Mouse (Mus musculus) midbrain, embryonic 15.5 days (tissue): ENCODE measurements at regions not wholly inside any gene's neighbourhood (a gene's known extent, or its start where the extent isn't known, plus 50 kb on each side); places are given as distances from the start of the nearest gene placed in this dataset.

Experiments
- ATAC-seq: fragments of 200-750 bp; cut with Nextera tagmentation; replicated peaks from 2 replicates; pipeline ENCODE4 v1.8.0; 2017; ENCODE audit warnings: moderate TSS enrichment
- H3K27ac ChIP-seq: fragments of 300-500 bp; sonication (generic); 2 replicates; pipeline ENCODE4 v1.5.1; 2015; ENCODE audit warnings: mild to moderate bottlenecking, inconsistent platforms
- H3K27me3 ChIP-seq: fragments of 300-500 bp; sonication (generic); replicated peaks from 2 replicates; pipeline ENCODE4 v1.6.1; 2015; ENCODE audit warnings: inconsistent platforms
- H3K36me3 ChIP-seq: fragments of 300-500 bp; sonication (generic); replicated peaks from 2 replicates; pipeline ENCODE4 v1.6.1; 2015; ENCODE audit warnings: inconsistent platforms
- H3K4me1 ChIP-seq: fragments of 300-500 bp; sonication (generic); 2 replicates; pipeline ENCODE4 v1.6.1; 2015; ENCODE audit warnings: inconsistent platforms
- H3K4me2 ChIP-seq: fragments of 300-500 bp; sonication (generic); 2 replicates; pipeline ENCODE4 v1.6.1; 2015; ENCODE audit warnings: inconsistent platforms, mild to moderate bottlenecking, moderate library complexity
- H3K4me3 ChIP-seq: fragments of 300-500 bp; sonication (generic); 2 replicates; pipeline ENCODE4 v1.5.1; 2015; ENCODE audit warnings: mild to moderate bottlenecking, inconsistent platforms
- H3K9ac ChIP-seq: fragments of 300-500 bp; sonication (generic); 2 replicates; pipeline ENCODE4 v1.6.1; 2015; ENCODE audit warnings: mild to moderate bottlenecking, inconsistent platforms
- H3K9me3 ChIP-seq: fragments of 300-500 bp; sonication (generic); 2 replicates; pipeline ENCODE4 v1.6.1; 2016; ENCODE audit warnings: inconsistent platforms
- WGBS: fragments of 180-500 bp; shearing (Covaris S2); methylation state at CpG from one replicate; pipeline ENCODE4 v1.1.7; 2015; ENCODE audit warnings: mixed read lengths; 5-methylcytosine and 5-hydroxymethylcytosine counted together

DNA sequence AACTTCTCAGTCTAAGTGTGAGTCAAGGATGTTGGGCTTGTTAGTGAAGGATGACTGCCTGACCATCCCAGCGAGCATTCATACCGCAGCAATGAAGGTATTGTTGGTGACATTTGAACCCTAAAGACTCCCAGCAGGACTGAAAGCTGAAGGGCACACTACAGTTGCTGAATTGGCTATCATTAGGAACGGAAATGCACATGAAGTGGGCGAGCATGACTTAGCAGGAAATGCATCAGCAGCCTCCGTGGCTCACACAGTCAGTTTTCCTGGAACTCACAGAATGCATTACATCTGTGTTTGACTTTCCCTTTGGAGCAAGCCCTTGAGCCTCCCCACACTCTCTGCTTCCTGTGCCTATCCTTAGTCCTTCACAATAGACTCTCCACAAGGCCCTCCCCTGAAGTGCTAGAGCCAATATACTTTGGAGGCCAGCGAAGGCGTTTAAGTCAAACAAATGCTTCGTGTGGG lies 63.9 kb downstream of the Tmco5 start:
- H3K4me3 ChIP-seq = no peak overlapping the region
- H3K27ac ChIP-seq = no peak overlapping the region
- no peaks in the 10 kb centered on the region for H3K9me3 ChIP-seq
- no peaks in the 10 kb centered on the region for H3K27me3 ChIP-seq
- ATAC-seq = no peak
- H3K4me1 ChIP-seq = no peaks in the 10 kb centered on the region
- 60% methylated on average over 8 of the region's 8 CpGs for WGBS
- H3K4me2 ChIP-seq = no peak overlapping the region
- H3K9ac ChIP-seq = no peak overlapping the region
- H3K36me3 ChIP-seq = no peaks in the 10 kb centered on the region

DNA sequence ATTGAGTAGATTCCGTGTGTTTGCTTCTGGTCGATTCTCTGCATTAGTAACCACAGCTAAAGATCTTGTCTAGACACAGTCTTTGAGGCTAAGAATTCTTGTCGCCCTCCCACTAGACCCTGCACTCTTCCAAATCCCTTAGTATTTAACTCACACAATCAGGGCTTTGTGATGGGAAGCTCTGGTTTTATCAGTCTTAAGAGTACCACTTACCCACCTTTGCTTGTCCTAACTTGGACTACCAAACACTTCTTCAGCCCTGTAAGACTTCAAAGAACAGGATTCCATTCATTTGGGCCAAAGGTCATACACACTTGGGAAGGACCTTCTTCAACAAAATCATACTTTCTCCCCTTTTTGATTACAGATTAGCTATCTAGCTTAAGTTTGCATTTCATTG lies 70.0 kb downstream of the Tmco5 start:
- ATAC-seq = no peak

DNA sequence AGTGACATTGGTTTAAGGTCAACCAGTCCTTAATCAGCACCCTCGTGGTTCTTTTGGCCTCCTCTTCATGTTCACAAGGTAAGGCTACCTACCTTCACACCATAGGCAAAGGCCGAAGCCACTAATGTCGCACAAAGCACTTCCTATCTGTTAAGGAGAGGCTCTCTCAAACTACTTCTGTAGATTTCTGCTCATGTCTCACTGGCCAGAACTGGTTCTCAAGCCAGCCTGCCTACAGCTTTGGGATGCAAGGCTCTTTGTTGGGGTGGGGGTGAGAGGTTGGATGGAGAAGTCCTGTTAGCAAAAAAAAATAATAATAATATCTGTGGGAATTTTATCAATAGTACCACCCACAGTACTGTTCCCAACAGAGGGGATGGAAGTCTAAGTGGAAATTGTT lies 71.2 kb downstream of the Tmco5 start:
- H3K9me3 ChIP-seq = no peaks in the 10 kb centered on the region
- no peaks in the 10 kb centered on the region for H3K36me3 ChIP-seq
- no peak overlapping the region for H3K27ac ChIP-seq
- H3K9ac ChIP-seq = no peak overlapping the region
- H3K4me3 ChIP-seq = no peak overlapping the region
- no peaks in the 10 kb centered on the region for H3K27me3 ChIP-seq
- H3K4me2 ChIP-seq = no peak overlapping the region
- 80% methylated on average over 3 of the region's 3 CpGs for WGBS
- no peaks in the 10 kb centered on the region for H3K4me1 ChIP-seq
- ATAC-seq = no peak

More for the DNA sequence above, 70.0 kb downstream of the Tmco5 start:
- Histone ChIP-seq H3K27ac (no peak overlapping the region), H3K4me1 (no peaks in the 10 kb centered on the region), H3K4me3 (no peak overlapping the region), H3K36me3 (no peaks in the 10 kb centered on the region), H3K9ac (no peak overlapping the region), H3K9me3 (no peaks in the 10 kb centered on the region), H3K27me3 (no peaks in the 10 kb centered on the region), H3K4me2 (no peak overlapping the region)
- WGBS = 60% methylated on average over 3 of the region's 3 CpGs

DNA sequence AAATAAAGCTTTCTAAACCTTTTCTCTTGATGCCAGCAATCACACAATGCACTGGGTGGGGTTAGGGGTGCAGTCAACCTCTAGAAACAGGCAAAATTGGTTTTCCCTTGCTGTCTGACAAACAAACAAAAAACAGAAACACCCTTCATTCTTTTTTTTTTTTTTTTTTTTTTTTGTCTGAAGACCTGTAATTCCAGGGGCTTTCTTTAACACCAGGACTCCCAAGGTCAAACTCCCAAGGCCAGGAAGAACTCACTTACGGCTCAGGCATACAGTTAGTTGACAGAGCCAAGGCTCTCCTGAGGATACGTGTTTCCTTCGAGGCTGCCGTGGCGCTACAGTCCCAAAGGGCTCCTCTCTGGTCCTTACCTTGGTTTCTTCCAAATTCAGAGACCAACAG lies 71.7 kb downstream of the Tmco5 start:
- H3K4me2 ChIP-seq = no peak overlapping the region
- no peak overlapping the region for H3K4me3 ChIP-seq
- H3K36me3 ChIP-seq = no peaks in the 10 kb centered on the region
- no peaks in the 10 kb centered on the region for H3K27me3 ChIP-seq
- 90% methylated on average over 5 of the region's 5 CpGs for WGBS
- no peaks in the 10 kb centered on the region for H3K4me1 ChIP-seq
- H3K9me3 ChIP-seq = no peaks in the 10 kb centered on the region
- H3K27ac ChIP-seq = no peak overlapping the region
- no peak overlapping the region for H3K9ac ChIP-seq
- ATAC-seq = no peak

DNA sequence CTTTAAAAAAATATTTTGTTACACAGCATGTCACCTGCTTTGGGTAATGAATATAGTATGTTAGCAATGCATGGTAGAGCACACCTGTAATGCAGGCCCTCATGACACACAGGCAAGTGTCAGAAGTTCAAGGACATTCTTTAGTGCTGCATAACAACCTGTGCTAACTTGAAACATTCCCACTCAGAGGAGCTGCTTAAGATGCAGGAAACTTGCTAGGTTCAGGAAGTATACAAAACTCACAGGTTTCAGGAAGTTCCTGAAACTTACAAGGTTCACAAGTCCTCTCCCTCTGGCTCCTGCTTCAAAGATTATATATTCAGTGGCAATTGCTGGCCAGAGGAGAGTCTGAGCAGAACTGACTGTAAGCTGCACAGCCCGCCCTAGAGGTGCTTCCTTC lies 73.0 kb downstream of the Tmco5 start:
- H3K4me3 ChIP-seq = no peak overlapping the region
- H3K27me3 ChIP-seq = no peaks in the 10 kb centered on the region
- H3K27ac ChIP-seq = no peak overlapping the region
- H3K9ac ChIP-seq = no peak overlapping the region
- ATAC-seq = no peak
- WGBS = 97% methylated on average over 1 of the region's 1 CpGs
- no peak overlapping the region for H3K4me2 ChIP-seq
- H3K36me3 ChIP-seq = no peaks in the 10 kb centered on the region
- no peaks in the 10 kb centered on the region for H3K9me3 ChIP-seq
- no peaks in the 10 kb centered on the region for H3K4me1 ChIP-seq

DNA sequence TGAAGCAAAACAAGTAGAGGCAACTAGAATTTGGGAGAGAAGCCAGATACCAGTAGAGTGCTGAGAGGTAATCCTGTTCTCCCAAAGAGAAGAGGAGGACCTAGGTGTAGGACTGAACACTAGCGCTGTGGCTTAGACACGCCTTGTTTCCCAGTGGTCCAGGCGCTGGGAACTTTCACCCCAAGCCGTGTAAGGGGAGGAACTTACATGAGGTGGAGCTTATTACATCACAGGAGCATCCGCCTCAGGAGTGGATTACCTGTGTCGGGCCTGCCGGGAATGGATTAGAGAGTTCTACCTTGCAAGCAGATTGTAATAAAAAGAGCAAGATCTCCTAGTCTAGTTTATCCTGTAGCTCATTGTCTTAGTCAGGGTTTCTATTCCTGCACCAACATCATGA lies 75.8 kb downstream of the Tmco5 start:
- Histone ChIP-seq H3K4me1 (no peaks in the 10 kb centered on the region), H3K9me3 (no peaks in the 10 kb centered on the region), H3K4me2 (no peak overlapping the region), H3K27ac (no peak overlapping the region), H3K9ac (no peak overlapping the region), H3K4me3 (no peak overlapping the region), H3K36me3 (no peaks in the 10 kb centered on the region), H3K27me3 (no peaks in the 10 kb centered on the region)
- WGBS = 94% methylated on average over 7 of the region's 7 CpGs
- no peak for ATAC-seq

DNA sequence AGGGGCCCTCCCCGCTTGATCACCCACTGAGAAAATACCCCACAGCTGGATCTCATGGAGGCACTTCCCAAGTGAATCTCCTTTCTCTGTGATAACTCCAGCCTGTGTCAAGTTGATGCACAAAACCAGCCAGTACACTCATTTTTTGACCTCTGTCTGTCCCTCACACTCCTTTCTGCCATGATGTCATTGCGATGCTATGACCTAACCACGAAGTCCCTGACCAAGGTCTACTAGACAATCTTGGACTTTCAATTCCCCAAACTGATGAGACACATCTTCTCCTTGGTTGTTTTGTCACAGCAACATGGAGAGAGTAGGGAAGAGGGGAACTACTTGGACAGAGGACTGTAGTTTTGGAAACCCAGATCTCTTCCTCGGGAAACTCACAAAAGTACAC lies 76.4 kb downstream of the Tmco5 start:
- Histone ChIP-seq H3K9me3 (no peaks in the 10 kb centered on the region), H3K36me3 (no peaks in the 10 kb centered on the region), H3K4me2 (no peak overlapping the region), H3K4me3 (no peak overlapping the region), H3K4me1 (no peaks in the 10 kb centered on the region), H3K9ac (no peak overlapping the region), H3K27me3 (no peaks in the 10 kb centered on the region), H3K27ac (no peak overlapping the region)
- WGBS = 92% methylated on average over 4 of the region's 4 CpGs
- no peak for ATAC-seq

DNA sequence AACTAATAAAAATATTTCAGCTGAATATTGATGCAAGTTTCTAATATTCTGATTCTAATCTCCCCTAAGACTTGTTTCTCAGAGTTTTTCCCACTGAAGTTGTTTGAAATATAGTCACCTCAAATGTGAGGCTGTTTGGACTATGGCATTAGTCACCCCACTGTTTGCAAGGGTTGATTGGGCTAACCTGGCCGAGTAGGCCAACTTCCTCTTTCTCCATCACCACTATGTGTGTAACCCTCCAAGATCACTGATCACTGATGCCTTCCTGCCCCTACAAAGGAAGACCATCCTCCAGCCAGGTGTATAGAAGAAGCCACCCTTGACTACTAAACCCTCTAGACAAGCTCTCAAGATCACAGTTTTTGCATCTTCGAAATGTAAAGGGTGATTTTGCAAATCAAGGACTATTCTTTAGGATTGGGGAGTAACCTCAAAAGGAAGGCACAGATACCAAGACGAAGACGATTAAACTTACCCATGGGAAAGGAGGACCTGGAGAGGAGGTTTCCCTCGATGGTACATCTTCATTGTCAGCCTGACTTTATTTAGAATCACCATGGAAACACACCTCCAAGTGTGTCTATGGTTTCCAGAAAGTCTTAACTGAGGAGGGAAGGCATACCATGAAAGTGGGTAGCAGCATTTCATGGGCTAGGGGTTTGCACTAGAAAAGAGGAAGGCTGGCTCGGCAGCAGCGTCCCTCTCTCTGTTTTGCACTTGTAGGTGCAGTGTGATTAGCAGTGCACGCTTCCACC lies 84.8 kb downstream of the Tmco5 start:
- H3K27ac ChIP-seq = no peak overlapping the region
- 71% methylated on average over 8 of the region's 8 CpGs for WGBS
- no peak overlapping the region for H3K9ac ChIP-seq
- H3K9me3 ChIP-seq = no peaks in the 10 kb centered on the region
- H3K4me3 ChIP-seq = no peak overlapping the region
- no peak for ATAC-seq
- H3K4me1 ChIP-seq = no peaks in the 10 kb centered on the region
- no peaks in the 10 kb centered on the region for H3K27me3 ChIP-seq
- no peak overlapping the region for H3K4me2 ChIP-seq
- no peaks in the 10 kb centered on the region for H3K36me3 ChIP-seq

DNA sequence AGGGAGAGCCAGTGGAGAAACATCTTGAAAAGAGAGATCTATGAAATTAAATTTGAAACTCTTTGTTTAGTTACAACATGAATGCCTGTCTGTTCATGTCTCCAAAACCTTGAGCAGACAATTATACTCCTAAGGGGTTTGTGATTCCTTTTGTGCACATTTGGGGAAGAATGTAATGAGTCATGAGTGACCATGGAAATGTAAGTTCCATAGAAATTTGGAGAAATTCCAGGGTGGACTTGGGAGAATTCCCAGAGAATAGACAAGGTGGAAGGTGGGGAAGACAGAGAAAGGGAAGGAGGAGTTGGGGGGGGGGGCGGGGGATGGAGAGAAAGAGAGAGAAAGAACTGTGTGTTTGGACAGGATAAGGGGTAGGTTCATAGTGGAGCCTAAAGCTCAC lies 87.8 kb downstream of the Tmco5 start:
- H3K27me3 ChIP-seq = no peaks in the 10 kb centered on the region
- WGBS = 100% methylated on average over 1 of the region's 1 CpGs
- no peak for ATAC-seq
- H3K9me3 ChIP-seq = no peaks in the 10 kb centered on the region
- no peaks in the 10 kb centered on the region for H3K4me1 ChIP-seq
- H3K4me3 ChIP-seq = no peak overlapping the region
- H3K36me3 ChIP-seq = no peaks in the 10 kb centered on the region
- no peak overlapping the region for H3K4me2 ChIP-seq
- H3K9ac ChIP-seq = no peak overlapping the region
- no peak overlapping the region for H3K27ac ChIP-seq

DNA sequence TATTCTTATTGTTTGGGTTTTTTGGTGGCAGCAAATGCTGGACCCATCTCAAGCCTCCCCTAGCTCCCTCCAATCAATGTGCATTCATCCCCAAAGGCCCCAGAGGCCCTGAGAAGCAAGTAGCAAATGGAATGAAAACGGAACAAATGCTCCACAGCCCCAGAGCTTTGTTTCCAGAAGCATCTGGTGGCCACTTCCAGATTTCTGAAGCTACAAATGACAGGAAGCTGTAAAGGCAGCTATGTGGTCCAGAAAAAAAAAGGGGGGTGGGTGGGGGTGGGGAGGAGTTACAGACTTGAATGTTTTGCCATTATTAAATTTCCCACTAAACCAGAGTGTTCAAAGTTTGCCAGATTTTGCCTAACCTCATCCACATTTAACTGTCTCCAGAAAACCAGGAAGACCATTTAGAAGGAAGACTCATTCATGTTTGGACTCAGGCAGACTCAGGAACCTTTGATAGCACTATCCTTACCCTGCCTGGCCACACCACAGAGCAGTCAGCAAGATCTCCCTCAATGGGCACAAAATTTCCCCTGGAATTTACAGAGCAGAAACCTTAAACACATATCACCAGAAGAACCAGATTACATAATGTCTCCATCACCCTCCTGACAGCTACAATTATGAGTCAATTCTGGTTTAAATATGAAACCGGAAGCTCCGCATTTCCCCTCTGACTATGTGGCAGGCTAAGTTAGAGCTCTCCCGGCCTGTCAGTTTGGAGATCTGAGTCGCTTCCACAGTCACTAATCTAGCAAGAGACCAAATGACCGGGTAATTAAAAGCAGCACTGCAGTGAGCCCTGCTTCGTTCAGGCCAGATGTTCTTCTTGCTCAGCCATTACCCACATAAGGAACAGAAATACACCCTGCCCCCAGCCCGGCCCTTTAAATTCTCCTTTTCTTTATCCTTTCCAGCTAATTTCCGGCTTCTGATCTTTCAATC lies 93.4 kb downstream of the Tmco5 start:
- no peak overlapping the region for H3K9ac ChIP-seq
- no peak for ATAC-seq

DNA sequence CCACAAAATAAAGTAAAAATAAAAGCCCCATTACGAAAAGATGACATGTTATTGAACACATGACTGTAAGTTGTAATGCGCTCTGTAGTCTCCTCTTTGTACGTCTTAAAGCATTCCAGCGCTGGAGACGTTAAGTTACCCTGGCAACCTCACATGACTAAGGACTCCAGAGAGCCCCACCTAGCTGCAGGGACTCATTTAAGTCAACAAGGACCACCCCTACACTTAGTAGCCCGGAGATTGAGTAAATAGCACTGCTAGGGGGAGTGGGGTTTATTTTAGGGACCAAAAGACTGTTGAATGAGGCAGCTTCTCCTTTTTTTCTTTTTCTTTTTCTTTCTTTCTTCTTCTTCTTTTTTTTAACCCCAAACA lies 94.1 kb downstream of the Tmco5 start:
- Histone ChIP-seq H3K9me3 (no peaks in the 10 kb centered on the region), H3K4me3 (no peak overlapping the region), H3K36me3 (no peaks in the 10 kb centered on the region), H3K9ac (no peak overlapping the region), H3K4me1 (peaks cover 49% of the 10 kb centered on the region), H3K27ac (peak overlapping the region; percentile 22; the same call in 1 of the 2 replicates), H3K4me2 (peak overlapping the region; percentile 41), H3K27me3 (no peaks in the 10 kb centered on the region)
- ATAC-seq = peak; percentile 24; the same call in 1 of the 2 replicates
- WGBS = under 1% methylated on average over 6 of the region's 6 CpGs

More for the DNA sequence above, 93.4 kb downstream of the Tmco5 start:
- WGBS = 7% methylated on average over 9 of the region's 9 CpGs
- Histone ChIP-seq H3K4me2 (peak overlapping the region; percentile 41), H3K9me3 (no peaks in the 10 kb centered on the region), H3K27me3 (no peaks in the 10 kb centered on the region), H3K36me3 (no peaks in the 10 kb centered on the region), H3K4me1 (peaks cover 45% of the 10 kb centered on the region), H3K27ac (peak overlapping the region; percentile 22; the same call in 1 of the 2 replicates), H3K4me3 (no peak overlapping the region)

DNA sequence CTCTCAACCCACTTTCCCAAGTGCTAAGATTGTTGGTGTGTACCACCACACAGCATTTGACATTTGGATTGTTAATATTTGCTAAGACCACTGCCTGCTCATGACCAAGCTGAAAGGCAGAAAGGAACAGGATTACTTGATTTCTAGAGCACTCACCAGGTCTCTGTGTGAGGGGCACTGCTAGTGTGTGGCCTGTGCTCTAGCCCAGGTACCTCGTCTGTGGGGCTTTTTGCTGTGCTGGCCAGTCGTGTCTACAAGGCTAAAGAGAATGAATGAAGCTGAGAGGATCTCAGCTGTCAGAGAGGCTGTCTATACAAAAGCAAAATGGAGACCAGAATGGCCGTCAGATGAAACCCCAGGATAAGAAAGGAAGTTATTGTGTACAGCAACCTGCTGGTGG lies 95.0 kb downstream of the Tmco5 start:
- peaks cover 49% of the 10 kb centered on the region for H3K4me1 ChIP-seq
- H3K9me3 ChIP-seq = no peaks in the 10 kb centered on the region
- no peaks in the 10 kb centered on the region for H3K27me3 ChIP-seq
- WGBS = 36% methylated on average over 3 of the region's 3 CpGs
- H3K4me3 ChIP-seq = no peak overlapping the region
- H3K27ac ChIP-seq = no peak overlapping the region
- H3K9ac ChIP-seq = no peak overlapping the region
- no peak for ATAC-seq
- H3K4me2 ChIP-seq = no peak overlapping the region
- H3K36me3 ChIP-seq = no peaks in the 10 kb centered on the region
